Mouse (Mus musculus) cerebellum, adult 2 months (tissue): Measurements from ENCODE around the gene Duxf3. TPM values are rescaled to one million over a fixed set of nuclear protein-coding genes. Genes with fewer than 3 reads are reported as not detected.
"Not testable (repeated sequence)": the region's sequence is repeated elsewhere in the genome, so short reads cannot be mapped to it uniquely, and the experiment has no call there.

ENCODE experiments used
- DNase-seq, 2 experiments: peaks; one replicate each; pipeline ENCODE4 v3.0.0; 2021
- H3K27ac ChIP-seq: fragments of 200-500 bp; 2 replicates; pipeline ENCODE4 v1.5.1; 2012; ENCODE audit warnings: low read length, control low read depth, inconsistent platforms; ENCODE audit not compliant: insufficient read depth
- H3K27me3 ChIP-seq: fragments of 200-500 bp; 2 replicates; pipeline ENCODE4 v1.6.1; 2012; ENCODE audit warnings: inconsistent platforms, mild to moderate bottlenecking, low read length, moderate library complexity; ENCODE audit not compliant: control insufficient read depth, insufficient read depth
- H3K4me1 ChIP-seq: fragments of 200-500 bp; 2 replicates; pipeline ENCODE4 v1.6.1; 2011; ENCODE audit warnings: low read length; ENCODE audit not compliant: control insufficient read depth, insufficient read depth
- H3K4me3 ChIP-seq: fragments of 200-500 bp; replicated peaks from 2 replicates; pipeline ENCODE3; 2011; ENCODE audit warnings: mild to moderate bottlenecking, low read depth, low read length, control low read depth; ENCODE audit not compliant: insufficient read depth
- CTCF ChIP-seq: fragments of 200-500 bp; IDR thresholded peaks from 2 replicates; pipeline ENCODE4 v1.5.1; 2011; ENCODE audit warnings: low read depth, mild to moderate bottlenecking, control low read depth, low read length, moderate library complexity, borderline replicate concordance; ENCODE audit not compliant: insufficient read depth
- POLR2A ChIP-seq: fragments of 200-500 bp; IDR thresholded peaks from 2 replicates; pipeline ENCODE4 v1.6.1; 2011; ENCODE audit warnings: low read length, control low read depth, borderline replicate concordance; ENCODE audit not compliant: insufficient read depth
- WGBS: fragments of 180-500 bp; shearing (Covaris S2); methylation state at CpG from one replicate; pipeline ENCODE4 v1.1.7; 2018; 5-methylcytosine and 5-hydroxymethylcytosine counted together
- polyA plus RNA-seq: library from polyadenylated mRNA; depleted of rRNA; stranded (reverse); fragments of >200 nt; gene quantifications from 2 replicates; pipeline ENCODE4 v1.2.3, GENCODE M21; 2012; rRNA removed

The Duxf3 gene
- polyA plus RNA-seq, result not detected in 2 replicates

DNA sequence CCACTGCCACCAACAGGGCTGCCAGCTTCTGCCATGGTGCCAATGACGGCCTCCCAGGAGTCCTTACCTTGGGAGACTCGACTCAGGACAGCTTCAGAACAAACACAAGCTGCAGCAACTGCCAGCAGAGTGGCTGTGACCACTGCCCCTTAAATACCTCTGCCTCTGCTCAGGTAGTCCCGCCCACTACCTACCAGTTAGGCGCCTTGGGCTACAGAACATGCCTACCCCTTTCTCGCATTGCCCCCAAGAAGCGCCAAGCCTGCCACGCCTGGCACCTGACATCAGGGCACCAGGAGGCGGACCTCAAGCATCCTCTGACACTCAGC is at the start of gene Duxf3:
Duxf3 (minus strand) TSS at position 35 of the 329 bp plus-strand sequence.
- not testable (repeated sequence) for H3K27ac ChIP-seq, H3K27me3 ChIP-seq, H3K4me1 ChIP-seq, H3K4me3 ChIP-seq
- DNase-seq, result peak in 1 of 2 experiments; percentile 25
- WGBS, result 82% methylated on average over 8 of the region's 8 CpGs

DNA sequence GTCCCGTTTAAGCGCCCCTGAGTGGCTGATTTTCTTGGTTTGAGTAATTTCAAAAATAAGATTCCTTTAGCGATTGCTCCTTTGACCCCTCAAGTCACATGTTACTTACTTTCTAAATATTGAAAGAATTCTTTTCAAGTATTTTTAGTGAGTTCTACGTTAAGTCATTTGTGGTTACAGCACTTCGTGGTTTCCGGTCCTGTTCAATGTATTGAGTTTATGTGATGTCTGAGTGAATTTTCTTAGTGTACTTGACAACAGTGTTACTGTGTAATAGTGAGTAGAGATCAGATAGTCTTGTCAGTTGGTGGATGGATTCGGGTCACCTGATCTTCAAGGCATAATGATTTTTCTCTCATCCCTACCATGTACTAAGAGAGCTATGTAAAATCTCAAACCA is 49.8 kb upstream of the Duxf3 start:
- Histone ChIP-seq H3K4me3 (no peak overlapping the region), H3K4me1 (no peaks in the 10 kb centered on the region), H3K27ac (no peak overlapping the region), H3K27me3 (no peaks in the 10 kb centered on the region)
- TF ChIP-seq POLR2A, result no peak
- no peak for TF ChIP-seq CTCF
- no peak for DNase-seq
- 97% methylated on average over 7 of the region's 7 CpGs for WGBS

DNA sequence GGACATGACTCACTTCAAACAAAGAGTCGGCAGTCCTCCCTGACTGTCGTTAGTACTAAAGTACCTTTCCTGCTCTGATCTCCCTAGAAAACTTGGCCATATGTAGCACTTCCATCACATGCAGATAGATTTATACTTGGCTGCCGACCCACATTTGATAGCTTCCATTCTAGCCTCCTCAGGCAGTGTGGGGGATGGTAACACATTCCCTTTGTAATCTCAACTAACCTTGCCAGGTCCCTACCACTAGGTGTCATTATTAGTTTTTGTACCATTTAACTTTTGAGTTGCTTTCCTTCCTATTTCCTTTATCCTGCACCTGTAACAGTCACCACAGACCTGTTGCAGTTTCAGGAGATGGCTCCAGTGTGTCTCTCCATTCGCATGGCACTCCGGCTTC is 26.0 kb upstream of the Duxf3 start:
- 71% methylated on average over 5 of the region's 5 CpGs for WGBS

DNA sequence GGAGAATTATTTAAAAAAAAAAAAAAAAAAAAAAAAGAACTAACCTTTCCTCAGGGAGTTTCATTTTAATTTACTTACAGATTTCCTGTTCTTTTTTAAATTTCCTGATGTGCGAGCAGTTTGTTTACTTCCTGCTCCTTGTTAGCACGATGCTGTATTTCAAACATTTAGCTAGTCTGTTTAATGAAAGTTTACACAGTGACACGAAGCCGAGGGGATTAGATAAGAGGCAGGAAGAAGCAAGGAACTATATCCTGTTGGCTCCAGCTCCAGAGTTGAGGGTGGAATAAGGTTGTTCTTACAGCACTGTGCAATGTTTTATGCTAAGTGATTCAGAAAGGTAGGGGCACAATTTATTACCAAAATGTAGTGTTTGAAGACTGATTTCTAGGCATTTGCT is 23.5 kb upstream of the Duxf3 start:
- no peak for DNase-seq
- H3K4me3 ChIP-seq, result peak overlapping the region; percentile 50
- 1% methylated on average over 4 of the region's 4 CpGs for WGBS
- H3K27ac ChIP-seq, result no peak overlapping the region
- H3K27me3 ChIP-seq, result no peaks in the 10 kb centered on the region
- no peaks in the 10 kb centered on the region for H3K4me1 ChIP-seq
- TF ChIP-seq CTCF, result no peak
- no peak for TF ChIP-seq POLR2A

More for the DNA sequence above, 26.0 kb upstream of the Duxf3 start:
- Histone ChIP-seq H3K4me3 (no peak overlapping the region), H3K27ac (no peak overlapping the region), H3K4me1 (no peaks in the 10 kb centered on the region), H3K27me3 (no peaks in the 10 kb centered on the region)
- DNase-seq, result no peak
- TF ChIP-seq CTCF, result no peak
- no peak for TF ChIP-seq POLR2A

DNA sequence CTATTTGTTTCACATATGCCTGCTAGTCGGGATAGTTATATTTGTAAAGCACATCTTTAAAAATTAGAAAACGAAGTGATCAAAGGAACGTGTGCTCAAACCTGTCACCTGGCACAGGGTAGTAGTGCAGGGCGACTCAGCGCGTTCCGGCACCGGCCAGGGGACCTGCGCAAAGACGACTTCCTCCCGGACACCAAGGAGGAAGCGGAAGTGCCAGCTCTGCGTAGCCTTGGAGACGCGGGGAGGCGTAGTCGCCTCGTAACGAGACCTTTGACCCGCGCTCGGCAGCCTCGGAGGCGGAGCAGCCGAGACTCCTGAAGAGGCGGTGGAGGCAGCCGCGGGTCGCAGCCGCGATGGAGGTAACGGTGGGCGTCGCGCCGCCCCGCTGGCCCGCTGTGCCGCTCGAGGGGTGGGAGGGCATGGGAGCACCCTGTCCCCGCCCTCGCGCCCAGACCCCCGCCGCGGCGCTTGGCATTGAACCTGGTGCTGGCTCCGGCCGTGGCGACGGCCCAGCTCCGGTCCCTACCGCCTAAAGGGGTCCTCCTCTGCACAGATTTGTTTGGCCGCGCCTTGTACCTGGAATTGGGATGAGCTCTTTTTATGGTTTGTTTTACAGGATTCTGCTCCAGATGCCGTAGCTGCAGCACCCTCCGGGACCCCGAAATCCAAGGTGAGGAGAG is 22.9 kb upstream of the Duxf3 start, which contains the start of gene Gcc2:
Gcc2 (plus strand) TSS at position 285 of the 680 bp plus-strand sequence.
- Histone ChIP-seq H3K4me3 (peak within 1 kb of the TSS; percentile 50), H3K27me3 (no peaks in the 10 kb centered on the region), H3K4me1 (no peaks in the 10 kb centered on the region), H3K27ac (peak within 1 kb of the TSS; percentile 54)
- DNase-seq, result peak; percentile 91 to 93
- TF ChIP-seq CTCF (no peak), POLR2A (peak; percentile 96)
- 1% methylated on average over 56 of the region's 58 CpGs for WGBS

DNA sequence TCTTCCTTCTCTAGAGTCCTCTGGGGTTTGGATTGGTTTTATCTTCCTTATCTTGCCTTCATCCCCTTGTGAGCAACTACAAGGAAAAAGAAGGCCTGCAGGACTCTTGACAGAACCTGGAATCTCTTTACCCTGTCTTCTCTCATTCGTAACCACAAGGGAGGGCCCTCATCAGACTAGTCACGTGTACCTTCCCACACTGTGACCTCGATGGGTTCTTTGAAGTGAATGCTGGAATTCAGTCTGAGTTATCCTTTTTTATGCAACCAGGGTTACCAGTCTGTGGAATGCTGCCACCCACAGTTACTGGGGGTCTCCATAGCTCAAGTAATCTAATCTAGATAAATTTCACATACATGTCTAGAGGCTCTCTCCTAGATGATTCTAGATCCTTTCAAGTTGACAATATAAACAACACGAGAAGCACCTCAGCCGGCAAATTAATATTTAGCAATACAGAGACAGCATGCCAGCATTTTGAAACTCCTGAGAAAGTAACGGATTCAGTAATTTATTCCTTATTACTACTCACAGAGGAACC is 22.2 kb upstream of the Duxf3 start:
- DNase-seq, result peak in 1 of 2 experiments; percentile 18
- WGBS, result 4% methylated on average over 6 of the region's 6 CpGs
- Histone ChIP-seq H3K4me3 (peak overlapping the region; percentile 50), H3K27me3 (no peaks in the 10 kb centered on the region), H3K27ac (no peak overlapping the region), H3K4me1 (no peaks in the 10 kb centered on the region)
- TF ChIP-seq CTCF (no peak), POLR2A (no peak)

DNA sequence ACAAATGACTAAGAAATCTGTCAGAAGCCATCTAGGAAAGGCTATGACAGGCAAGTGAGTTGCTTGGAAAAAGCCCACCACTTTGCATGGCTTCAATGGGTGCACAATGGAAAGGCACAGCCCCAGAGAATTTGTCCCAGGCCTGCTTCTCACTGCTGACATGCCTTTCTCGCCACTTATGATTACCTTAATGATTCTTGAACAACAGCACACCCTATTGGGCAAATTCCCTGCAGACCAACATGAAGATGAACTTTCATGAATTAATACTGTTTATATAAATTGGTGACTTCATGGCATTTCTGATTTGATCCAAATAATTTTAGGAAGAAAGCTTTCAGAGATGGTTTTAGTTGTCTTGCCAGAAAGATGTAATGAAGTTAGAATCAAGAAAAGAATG is 17.1 kb upstream of the Duxf3 start:
- no peak for DNase-seq
- Histone ChIP-seq H3K4me3 (no peak overlapping the region), H3K4me1 (no peaks in the 10 kb centered on the region), H3K27me3 (no peaks in the 10 kb centered on the region), H3K27ac (no peak overlapping the region)
- 41% methylated on average over 1 of the region's 1 CpGs for WGBS
- TF ChIP-seq POLR2A (no peak), CTCF (no peak)

DNA sequence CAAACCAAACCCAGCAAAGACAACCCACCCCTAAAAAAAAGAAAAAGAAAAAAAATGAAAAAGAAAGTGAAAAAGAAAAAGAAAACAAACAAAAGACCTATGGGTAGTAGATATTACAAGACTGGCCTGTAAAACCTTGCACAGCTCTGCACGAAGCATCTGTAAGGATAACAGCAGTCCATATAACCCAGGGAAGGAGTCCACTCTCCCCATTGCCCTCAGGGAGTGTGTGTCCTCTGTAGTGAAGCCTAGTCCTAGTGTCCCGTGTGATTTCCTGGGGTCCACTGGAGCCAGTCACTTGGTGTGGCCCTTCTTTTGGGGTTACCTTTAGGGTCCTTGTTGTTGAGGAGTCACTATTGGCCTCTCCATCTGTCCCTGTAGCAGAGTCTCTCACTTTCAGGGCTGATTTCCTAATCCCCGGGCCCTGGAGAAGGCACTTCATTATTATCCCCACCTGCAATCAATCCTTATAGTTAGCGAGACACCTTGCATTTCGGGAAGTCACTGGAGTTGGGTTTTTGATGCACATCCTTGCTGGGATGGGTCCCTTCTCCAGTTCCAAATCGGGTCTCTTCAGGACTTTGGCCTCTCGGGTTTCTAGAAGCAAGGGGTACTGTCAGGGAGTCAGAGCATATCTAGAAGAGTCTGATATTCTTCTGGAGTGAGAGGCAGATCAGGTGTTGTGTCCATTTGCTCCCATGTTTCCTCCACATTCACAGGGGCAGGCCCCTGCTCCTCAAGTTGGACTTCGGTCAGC is 6.7 kb upstream of the Duxf3 start:
- 87% methylated on average over 8 of the region's 8 CpGs for WGBS
- not testable (repeated sequence) for H3K4me3 ChIP-seq, H3K27ac ChIP-seq, H3K4me1 ChIP-seq, H3K27me3 ChIP-seq
- DNase-seq, result peak; percentile 39 to 45
